Mouse (Mus musculus) forebrain, embryonic 14.5 days (tissue): ENCODE measurements around the gene Phactr1. TPM values are rescaled to one million over a fixed set of nuclear protein-coding genes. Genes with fewer than 3 reads are reported as not detected.
A peak's percentile ranks its signal among the peaks of the same experiment; 100 is the strongest.

Experiments
- ATAC-seq: fragments of 200-750 bp; cut with Nextera tagmentation; 2 replicates; pipeline ENCODE4 v1.8.0; 2017; ENCODE audit warnings: mild to moderate bottlenecking, moderate library complexity
- DNase-seq: peaks from one replicate; pipeline ENCODE4 v3.0.0-alpha.2; 2015; ENCODE audit warnings: low spot score
- H3K27ac ChIP-seq: fragments of 300-500 bp; sonication (generic); 2 replicates; pipeline ENCODE4 v1.5.1; 2014; ENCODE audit warnings: low read depth, mild to moderate bottlenecking, control low read depth, low read length, moderate library complexity
- H3K27me3 ChIP-seq: fragments of 300-500 bp; sonication (generic); replicated peaks from 2 replicates; pipeline ENCODE4 v1.6.1; 2014; ENCODE audit warnings: low read length, control low read depth, mixed read lengths; ENCODE audit not compliant: control insufficient read depth, insufficient read depth
- H3K36me3 ChIP-seq: fragments of 300-500 bp; sonication (generic); 2 replicates; pipeline ENCODE4 v1.6.1; 2014; ENCODE audit warnings: low read length, control low read depth; ENCODE audit not compliant: control insufficient read depth, insufficient read depth
- H3K4me1 ChIP-seq: fragments of 300-500 bp; sonication (generic); 2 replicates; pipeline ENCODE4 v1.6.1; 2014; ENCODE audit warnings: antibody characterized with exemption, low read length, control low read depth; ENCODE audit not compliant: control insufficient read depth, insufficient read depth
- H3K4me2 ChIP-seq: fragments of 300-500 bp; sonication (generic); 2 replicates; pipeline ENCODE4 v1.6.1; 2014; ENCODE audit warnings: mild to moderate bottlenecking, control low read depth, low read length
- H3K4me3 ChIP-seq: fragments of 300-500 bp; sonication (generic); 2 replicates; pipeline ENCODE4 v1.5.1; 2014; ENCODE audit warnings: low read depth, low read length, control low read depth
- H3K9ac ChIP-seq: fragments of 300-500 bp; sonication (generic); 2 replicates; pipeline ENCODE4 v1.6.1; 2014; ENCODE audit warnings: mild to moderate bottlenecking, low read length, control low read depth, moderate library complexity
- H3K9me3 ChIP-seq: fragments of 300-500 bp; sonication (generic); replicated peaks from 2 replicates; pipeline ENCODE4 v1.6.1; 2016; ENCODE audit warnings: low read length, control low read depth, mixed read lengths; ENCODE audit not compliant: control insufficient read depth
- WGBS: fragments of 180-500 bp; shearing (Covaris S2); extraction: QIAGEN DNeasy Blood & Tissue Kit; methylation state at CpG from one replicate; pipeline ENCODE4 v1.1.7; 2014; 5-methylcytosine and 5-hydroxymethylcytosine counted together
- polyA plus RNA-seq: library from polyadenylated mRNA; unstranded; fragments of >200 nt; fragmentation: Nextera tagmentation; extraction: Ambion mirVana; gene quantifications from 2 replicates; pipeline ENCODE4 v1.2.1, GENCODE M21; 2014

The Phactr1 gene
- polyA plus RNA-seq, 1 experiment from 2014 or later: 47.3 TPM

GRCm38 (mm10) chr13:43112280-43112679 is 431.9 kb downstream of the Phactr1 start:
- ATAC-seq (peak; percentile 78; the same call in 1 of the 2 replicates), DNase-seq (peak; percentile 83)
- Histone ChIP-seq H3K9ac (no peak overlapping the region), H3K4me1 (no peaks in the 10 kb centered on the region; the same call in 1 of the 2 replicates), H3K27me3 (no peaks in the 10 kb centered on the region), H3K4me2 (no peak overlapping the region), H3K36me3 (no peaks in the 10 kb centered on the region), H3K4me3 (no peak overlapping the region), H3K27ac (peak overlapping the region; percentile 33; the same call in 1 of the 2 replicates), H3K9me3 (no peaks in the 10 kb centered on the region)
- 65% methylated on average over 7 of the region's 7 CpGs for WGBS

DNA sequence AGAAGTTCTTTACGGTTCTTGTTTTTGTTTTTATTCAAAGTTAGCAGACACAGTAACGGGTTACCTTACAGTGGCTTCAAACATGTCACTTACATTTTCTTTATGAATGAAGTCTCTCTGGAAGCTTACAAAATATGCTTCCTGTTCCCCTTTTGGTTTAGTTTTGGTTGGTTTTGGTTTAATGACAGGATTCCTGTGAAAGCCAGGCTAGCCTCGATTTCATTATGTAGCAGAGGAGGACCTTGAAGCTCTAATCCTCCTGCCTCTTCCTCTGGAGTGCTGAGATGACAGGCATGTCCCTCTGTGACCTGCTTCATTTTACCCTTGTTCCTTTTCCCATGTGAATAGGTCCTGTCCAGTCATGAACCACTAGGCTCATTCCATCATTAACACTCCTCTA is 432.3 kb downstream of the Phactr1 start:
- DNase-seq (no peak), ATAC-seq (no peak)
- H3K36me3 ChIP-seq: no peaks in the 10 kb centered on the region
- no peaks in the 10 kb centered on the region for H3K9me3 ChIP-seq
- no peaks in the 10 kb centered on the region for H3K27me3 ChIP-seq
- no peak overlapping the region for H3K9ac ChIP-seq
- H3K27ac ChIP-seq: no peak overlapping the region
- H3K4me2 ChIP-seq: no peak overlapping the region
- no peaks in the 10 kb centered on the region; the same call in 1 of the 2 replicates for H3K4me1 ChIP-seq
- H3K4me3 ChIP-seq: no peak overlapping the region
- 82% methylated on average over 3 of the region's 3 CpGs for WGBS

GRCm38 (mm10) chr13:43113141-43113540 is 432.7 kb downstream of the Phactr1 start:
- no peak overlapping the region for H3K27ac ChIP-seq
- WGBS: 98% methylated on average over 3 of the region's 3 CpGs
- no peaks in the 10 kb centered on the region; the same call in 1 of the 2 replicates for H3K4me1 ChIP-seq
- DNase-seq: no peak
- no peak for ATAC-seq
- no peak overlapping the region for H3K9ac ChIP-seq
- no peak overlapping the region for H3K4me2 ChIP-seq
- no peak overlapping the region for H3K4me3 ChIP-seq
- no peaks in the 10 kb centered on the region for H3K27me3 ChIP-seq
- H3K36me3 ChIP-seq: no peaks in the 10 kb centered on the region
- H3K9me3 ChIP-seq: no peaks in the 10 kb centered on the region

DNA sequence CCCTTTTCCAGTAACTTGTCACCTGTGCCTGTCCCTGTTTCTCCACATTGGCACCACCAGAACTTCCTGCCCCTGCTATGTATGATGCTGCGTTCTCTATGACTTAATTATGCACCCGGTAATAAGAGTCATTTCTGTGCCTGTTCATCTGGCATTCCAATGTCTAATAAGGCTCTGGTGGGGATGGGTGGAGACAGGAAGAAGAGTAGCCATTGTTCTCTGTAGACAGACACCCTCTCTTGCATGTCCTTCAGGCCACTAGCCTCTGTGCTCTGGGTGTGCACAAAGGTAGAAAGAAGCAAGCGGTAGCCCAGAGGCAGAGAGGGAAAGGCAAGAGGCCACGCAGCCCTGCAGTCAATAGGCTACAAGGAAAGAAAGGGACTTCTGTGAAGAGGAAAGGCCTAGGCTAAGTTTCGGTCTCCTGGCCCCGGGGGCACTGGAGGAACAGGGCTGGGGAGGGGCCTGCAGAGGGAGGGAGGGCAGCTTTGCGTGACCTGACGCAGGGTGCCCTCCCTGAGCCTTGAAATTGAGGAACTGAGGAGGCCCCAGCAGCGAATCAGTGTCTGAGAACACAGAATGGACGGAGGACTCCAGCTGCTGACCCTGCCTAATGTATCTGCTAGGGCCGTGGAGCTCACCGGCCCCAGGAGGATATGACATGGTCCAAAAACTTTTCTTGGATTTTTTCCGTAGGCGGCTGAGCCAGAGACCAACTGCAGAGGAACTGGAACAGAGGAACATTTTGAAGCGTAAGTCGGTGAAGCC is 442.1 kb downstream of the Phactr1 start:
- no peaks in the 10 kb centered on the region for H3K36me3 ChIP-seq
- no peak overlapping the region for H3K9ac ChIP-seq
- no peaks in the 10 kb centered on the region for H3K9me3 ChIP-seq
- H3K27me3 ChIP-seq: no peaks in the 10 kb centered on the region
- WGBS: 76% methylated on average over 16 of the region's 16 CpGs
- no peak overlapping the region for H3K27ac ChIP-seq
- H3K4me3 ChIP-seq: no peak overlapping the region
- ATAC-seq (no peak), DNase-seq (no peak)
- H3K4me2 ChIP-seq: no peak overlapping the region
- H3K4me1 ChIP-seq: no peaks in the 10 kb centered on the region

GRCm38 (mm10) chr13:43123895-43124682 is 443.7 kb downstream of the Phactr1 start:
- Histone ChIP-seq H3K4me2 (no peak overlapping the region), H3K9me3 (no peaks in the 10 kb centered on the region), H3K4me3 (no peak overlapping the region), H3K9ac (no peak overlapping the region), H3K36me3 (no peaks in the 10 kb centered on the region), H3K27me3 (no peaks in the 10 kb centered on the region), H3K27ac (no peak overlapping the region), H3K4me1 (no peaks in the 10 kb centered on the region)
- ATAC-seq (no peak), DNase-seq (no peak)
- 64% methylated on average over 17 of the region's 17 CpGs for WGBS

- ATAC-seq: no peak
- no peaks in the 10 kb centered on the region for H3K36me3 ChIP-seq
These were observed 444.3 kb downstream of the Phactr1 start for GRCm38 (mm10) chr13:43124683-43125074.

GRCm38 (mm10) chr13:43130161-43130560 is 449.7 kb downstream of the Phactr1 start:
- WGBS: 82% methylated on average over 6 of the region's 6 CpGs
- no peak overlapping the region for H3K4me3 ChIP-seq
- no peak overlapping the region for H3K9ac ChIP-seq
- no peak for DNase-seq
- no peaks in the 10 kb centered on the region for H3K9me3 ChIP-seq
- no peak overlapping the region for H3K4me2 ChIP-seq
- ATAC-seq: no peak
- no peaks in the 10 kb centered on the region for H3K27me3 ChIP-seq
- H3K27ac ChIP-seq: no peak overlapping the region
- no peaks in the 10 kb centered on the region for H3K4me1 ChIP-seq
- peaks cover 12% of the 10 kb centered on the region; the same call in 1 of the 2 replicates for H3K36me3 ChIP-seq

More at GRCm38 (mm10) chr13:43124683-43125074, 444.3 kb downstream of the Phactr1 start:
- no peak overlapping the region for H3K9ac ChIP-seq
- 43% methylated on average over 4 of the region's 4 CpGs for WGBS
- H3K9me3 ChIP-seq: no peaks in the 10 kb centered on the region
- H3K4me3 ChIP-seq: no peak overlapping the region
- no peaks in the 10 kb centered on the region for H3K4me1 ChIP-seq
- H3K27ac ChIP-seq: no peak overlapping the region
- H3K27me3 ChIP-seq: no peaks in the 10 kb centered on the region
- DNase-seq: no peak
- no peak overlapping the region for H3K4me2 ChIP-seq

DNA sequence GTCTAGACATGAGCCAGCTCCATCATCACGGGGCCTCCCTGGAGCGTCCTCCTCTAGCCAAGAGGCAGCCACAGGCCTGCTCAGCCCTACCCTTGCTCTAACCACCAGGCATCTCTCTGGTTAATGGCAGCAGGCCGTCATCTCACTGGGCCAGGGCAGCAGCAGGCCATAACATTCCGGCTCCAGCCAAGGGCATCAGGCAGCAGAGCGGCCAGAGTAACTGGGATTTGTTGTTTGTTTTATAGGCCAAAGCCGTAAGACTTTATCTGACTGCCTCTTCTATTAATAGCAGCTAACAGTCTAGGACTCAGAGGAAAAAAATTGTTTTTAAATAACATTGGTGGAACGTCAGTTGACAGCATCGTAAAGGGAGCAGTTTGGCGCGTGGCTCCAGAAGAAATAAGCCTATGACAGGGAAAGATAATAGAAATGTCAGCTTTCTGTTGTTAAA is 451.3 kb downstream of the Phactr1 start:
- ATAC-seq (no peak), DNase-seq (no peak)
- no peaks in the 10 kb centered on the region for H3K9me3 ChIP-seq
- H3K27me3 ChIP-seq: no peaks in the 10 kb centered on the region
- 83% methylated on average over 10 of the region's 10 CpGs for WGBS
- H3K9ac ChIP-seq: no peak overlapping the region
- H3K4me3 ChIP-seq: no peak overlapping the region
- H3K4me1 ChIP-seq: no peaks in the 10 kb centered on the region
- no peak overlapping the region for H3K27ac ChIP-seq
- peaks cover 22% of the 10 kb centered on the region; the same call in 1 of the 2 replicates for H3K36me3 ChIP-seq
- H3K4me2 ChIP-seq: no peak overlapping the region
